Mouse (Mus musculus) heart, postnatal 25 days (tissue): ENCODE results near the gene Cldn1. TPM values are rescaled to one million over a fixed set of nuclear protein-coding genes. Genes with fewer than 3 reads are reported as not detected.

ENCODE experiments used
- DNase-seq: peaks from one replicate; pipeline ENCODE4 v3.0.0; 2022; ENCODE audit warnings: low spot score
- intact Hi-C: fragments of 180-260 bp; cut with DNase I; formaldehyde crosslinking; loops from one replicate; pipeline ENCODE4 v1.15.1; 2025
- total RNA-seq, 2 experiments: library from RNA; stranded (reverse); gene quantifications; 2 replicates each; pipeline ENCODE4 v1.2.3; 2021

Cldn1 gene
- total RNA-seq, 2 experiments from 2014 or later = 0.42 to 0.53 TPM

GRCm38 (mm10) chr16:26314815-26315214, 56.8 kb downstream of the Cldn1 start:
- intact Hi-C loops = no loop called here
- DNase-seq = no peak

GRCm38 (mm10) chr16:26309402-26309801, 62.2 kb downstream of the Cldn1 start:
- DNase-seq = no peak
- intact Hi-C loops = no loop called here

Other genes starting within 250 kb of the Cldn1 start
- not detected for gene Cldn16, start 91.3 kb upstream of the Cldn1 start, total RNA-seq
- gene Tmem207, start 154.9 kb upstream of the Cldn1 start, total RNA-seq = not detected
- gene Il1rap, start 209.9 kb upstream of the Cldn1 start, total RNA-seq = 1 to 10 TPM; 3.6 to 4.0 TPM